In the genomic region with DNA sequence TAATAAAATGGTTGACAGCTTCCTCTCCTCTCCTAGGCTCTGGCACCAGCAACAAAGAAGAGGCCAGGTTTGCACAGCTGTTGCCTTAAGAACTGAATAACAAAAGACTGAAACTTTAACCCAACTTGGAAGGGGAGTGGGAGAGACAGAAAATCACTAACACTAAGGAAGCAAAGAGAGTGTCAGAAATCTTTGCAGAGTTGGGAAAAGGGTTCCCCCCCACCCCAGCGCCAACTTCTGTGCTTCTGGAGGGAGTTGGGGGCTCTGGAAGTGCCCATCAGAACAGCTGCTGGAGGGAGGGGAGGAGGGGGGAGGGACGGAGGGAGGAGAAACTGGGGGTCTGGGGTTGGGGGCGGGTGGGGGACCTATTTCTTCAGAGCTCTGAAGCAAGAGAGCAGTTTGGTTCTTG, we compare ENCODE assay signal across 11 mouse cellular contexts.
DNase-seq lines count a peak whose midpoint lies in the region; ATAC-seq and TF ChIP-seq lines count a peak whose summit lies in the region.
"Had no signal": no experiment of that assay in that cellular context is flagged by ENCODE, and none has a peak within 500 bp of the region (broad histone marks: within the 10 kb centered on the region; RNA-seq: fewer than 3 reads in every experiment).

No protein-coding gene starts in this region.

- peak overlapping the region; percentile 30; the same call in 1 of the 2 replicates for H3K4me2 ChIP-seq in midbrain, embryonic 11.5 days
- H3K4me2 ChIP-seq in midbrain, postnatal 0 days (ENCODE audit: low read depth, low read length, poor library complexity, severe bottlenecking), result no peak overlapping the region; the same call in 1 of the 2 replicates
- no peak overlapping the region for H3K4me2 ChIP-seq in limb, embryonic 11.5 days (ENCODE audit: low read depth, severe bottlenecking)
- no peak overlapping the region for H3K4me2 ChIP-seq in stomach, postnatal 0 days (replicated peaks; ENCODE audit: low read depth)
- H3K4me2 ChIP-seq: liver, embryonic 15.5 days had no signal

- no peaks in the 10 kb centered on the region for H3K27me3 ChIP-seq in midbrain, embryonic 11.5 days (ENCODE audit: control insufficient read depth, insufficient read depth, low read length)
- H3K27me3 ChIP-seq in midbrain, postnatal 0 days (ENCODE audit: insufficient read depth, low read length), result no peaks in the 10 kb centered on the region
- no peaks in the 10 kb centered on the region for H3K27me3 ChIP-seq in limb, embryonic 11.5 days (ENCODE audit: control insufficient read depth, insufficient read depth, low read length)
- H3K27me3 ChIP-seq in stomach, postnatal 0 days (ENCODE audit: control insufficient read depth, insufficient read depth, low read length), result no peaks in the 10 kb centered on the region
- H3K27me3 ChIP-seq: liver, embryonic 15.5 days had no signal

- peak overlapping the region; percentile 48; the same call in 1 of the 2 replicates for H3K27ac ChIP-seq in gastrocnemius, adult 2 months
- peak overlapping the region; percentile 84 for H3K27ac ChIP-seq in midbrain, embryonic 11.5 days (ENCODE audit: low read depth, low read length)
- H3K27ac ChIP-seq in midbrain, postnatal 0 days (ENCODE audit: low read depth, low read length), result no peak overlapping the region
- peak overlapping the region; percentile 39; the same call in 1 of the 2 replicates for H3K27ac ChIP-seq in limb, embryonic 11.5 days (replicated peaks; ENCODE audit: low read depth, low read length)
- 0 out of 2 replicates have a peak overlapping the region, but pooled peaks have one; percentile 26 for H3K27ac ChIP-seq in stomach, postnatal 0 days (replicated peaks)
- H3K27ac ChIP-seq: liver, embryonic 15.5 days had no signal

- H3K9ac ChIP-seq in midbrain, embryonic 11.5 days (ENCODE audit: low read length), result peak overlapping the region; percentile 54; the same call in 1 of the 2 replicates
- H3K9ac ChIP-seq in midbrain, postnatal 0 days (replicated peaks; ENCODE audit: low read length, poor library complexity, severe bottlenecking), result no peak overlapping the region
- no peak overlapping the region for H3K9ac ChIP-seq in limb, embryonic 11.5 days (ENCODE audit: low read length)
- no peak overlapping the region for H3K9ac ChIP-seq in stomach, postnatal 0 days (ENCODE audit: low read length)
- H3K9ac ChIP-seq: liver, embryonic 15.5 days had no signal

- H3K4me1 ChIP-seq in midbrain, embryonic 11.5 days (ENCODE audit: control insufficient read depth, insufficient read depth, low read length), result peaks cover 24% of the 10 kb centered on the region
- peaks cover 8% of the 10 kb centered on the region; the same call in 1 of the 2 replicates for H3K4me1 ChIP-seq in midbrain, postnatal 0 days (ENCODE audit: insufficient read depth, low read length)
- peaks cover 2% of the 10 kb centered on the region; the same call in 1 of the 2 replicates for H3K4me1 ChIP-seq in limb, embryonic 11.5 days (ENCODE audit: control insufficient read depth, insufficient read depth, low read length)
- no peaks in the 10 kb centered on the region for H3K4me1 ChIP-seq in stomach, postnatal 0 days (replicated peaks; ENCODE audit: control insufficient read depth, insufficient read depth)
- H3K4me1 ChIP-seq: liver, embryonic 15.5 days had no signal

- 0% methylated on average over 2 of the region's 3 CpGs for WGBS in midbrain, embryonic 11.5 days
- 0% methylated on average over 3 of the region's 3 CpGs for WGBS in midbrain, postnatal 0 days
- WGBS in limb, embryonic 11.5 days, result 12% methylated on average over 3 of the region's 3 CpGs
- 9% methylated on average over 3 of the region's 3 CpGs for WGBS in stomach, postnatal 0 days

- TF ChIP-seq EP300 in stomach, postnatal 0 days (optimal IDR thresholded peaks at IDR 0.05), result no peak

- H3K36me3 ChIP-seq in midbrain, embryonic 11.5 days (ENCODE audit: control insufficient read depth, insufficient read depth, low read length), result no peaks in the 10 kb centered on the region
- H3K36me3 ChIP-seq in midbrain, postnatal 0 days (ENCODE audit: insufficient read depth, low read length), result no peaks in the 10 kb centered on the region
- H3K36me3 ChIP-seq in limb, embryonic 11.5 days (ENCODE audit: control insufficient read depth, insufficient read depth, low read length), result no peaks in the 10 kb centered on the region
- no peaks in the 10 kb centered on the region for H3K36me3 ChIP-seq in stomach, postnatal 0 days (ENCODE audit: control insufficient read depth, insufficient read depth, low read length)
- H3K36me3 ChIP-seq: liver, embryonic 15.5 days had no signal

- no peak overlapping the region for H3K4me3 ChIP-seq in gastrocnemius, adult 2 months
- H3K4me3 ChIP-seq in midbrain, embryonic 11.5 days (ENCODE audit: low read depth, low read length), result no peak overlapping the region
- H3K4me3 ChIP-seq in midbrain, postnatal 0 days (ENCODE audit: low read depth, low read length), result no peak overlapping the region
- no peak overlapping the region for H3K4me3 ChIP-seq in limb, embryonic 11.5 days (ENCODE audit: low read depth, low read length)
- no peak overlapping the region for H3K4me3 ChIP-seq in stomach, postnatal 0 days (ENCODE audit: low read depth, low read length)
- H3K4me3 ChIP-seq: liver, embryonic 15.5 days had no signal

- no peaks in the 10 kb centered on the region for H3K9me3 ChIP-seq in midbrain, embryonic 11.5 days (ENCODE audit: control insufficient read depth, low read length)
- H3K9me3 ChIP-seq in midbrain, postnatal 0 days (ENCODE audit: low read length), result no peaks in the 10 kb centered on the region
- H3K9me3 ChIP-seq in limb, embryonic 11.5 days (ENCODE audit: control insufficient read depth, low read length), result no peaks in the 10 kb centered on the region
- no peaks in the 10 kb centered on the region for H3K9me3 ChIP-seq in stomach, postnatal 0 days (ENCODE audit: control insufficient read depth, low read length)
- H3K9me3 ChIP-seq: liver, embryonic 15.5 days had no signal

- peak; percentile 83 for ATAC-seq in midbrain, embryonic 11.5 days (ENCODE audit: low FRiP score)
- ATAC-seq in midbrain, postnatal 0 days (ENCODE audit: low FRiP score), result no peak
- 0 out of 2 replicates have a peak, but pooled peaks have one; percentile 51 for ATAC-seq in limb, embryonic 11.5 days (ENCODE audit: insufficient number of reproducible peaks, low FRiP score, low TSS enrichment, low read depth)
- ATAC-seq in stomach, postnatal 0 days (ENCODE audit: low FRiP score, low TSS enrichment), result no peak
- ATAC-seq: activated CD4-positive, CD25-positive, alpha-beta regulatory T cell, adult 4 months had no signal

- no peak for TF ChIP-seq CTCF in gastrocnemius, adult 2 months (IDR thresholded peaks at IDR 0.05)
- no peak for TF ChIP-seq CTCF in midbrain, postnatal 0 days (IDR thresholded peaks at IDR 0.05)
- no peak for TF ChIP-seq CTCF in stomach, postnatal 0 days (IDR thresholded peaks at IDR 0.05; ENCODE audit: low read depth)

- intact Hi-C loops in gastrocnemius, adult 2 months (cut with DNase I), result no loop called here
- intact Hi-C loops in gastrocnemius, postnatal 14 days (cut with DNase I; ENCODE audit: low total_unique reads), result no loop called here

- DNase-seq in gastrocnemius, adult 2 months, result no peak
- DNase-seq in gastrocnemius, postnatal 14 days, result no peak
- DNase-seq in midbrain, embryonic 11.5 days (ENCODE audit: low spot score, missing footprints), result peak; percentile 91
- DNase-seq in midbrain, postnatal 0 days (ENCODE audit: low spot score), result no peak
- peak; percentile 36 for DNase-seq in limb, embryonic 11.5 days (ENCODE audit: low spot score)
- DNase-seq in stomach, postnatal 0 days (ENCODE audit: low spot score), result no peak
- DNase-seq in adrenal gland, adult (ENCODE audit: inconsistent age in 2 of 2, low spot score in 1 of 2), result no peak
- DNase-seq in cerebellum, postnatal 10 days, result no peak
- DNase-seq: thymus, postnatal 36 days had no signal

Comparison
In these comparisons a context has a peak if more than half of its experiments do, and no peak if none do; other contexts are left out.
1. DNase-seq: peak in midbrain, embryonic 11.5 days (single experiment) and limb, embryonic 11.5 days (single experiment); none in gastrocnemius, adult 2 months (single experiment), gastrocnemius, postnatal 14 days (single experiment), midbrain, postnatal 0 days (single experiment), stomach, postnatal 0 days (single experiment), adrenal gland, adult (0 of 2) and cerebellum, postnatal 10 days (0 of 2).
2. ATAC-seq: peak in midbrain, embryonic 11.5 days (single experiment) and limb, embryonic 11.5 days (single experiment); none in midbrain, postnatal 0 days (single experiment) and stomach, postnatal 0 days (single experiment).